Mouse (Mus musculus) lung, embryonic 16.5 days (tissue): ENCODE measurements around the gene Gm10320. TPM values are rescaled to one million over a fixed set of nuclear protein-coding genes. Genes with fewer than 3 reads are reported as not detected.

Source experiments
- ATAC-seq: fragments of 200-750 bp; cut with Nextera tagmentation; 2 replicates; pipeline ENCODE4 v1.8.0; 2017; ENCODE audit warnings: low read depth, mild to moderate bottlenecking, moderate library complexity
- H3K27ac ChIP-seq: fragments of 300-500 bp; sonication (generic); 2 replicates; pipeline ENCODE4 v1.5.1; 2014; ENCODE audit warnings: mild to moderate bottlenecking, control low read depth, low read length
- H3K27me3 ChIP-seq: fragments of 300-500 bp; sonication (generic); 2 replicates; pipeline ENCODE4 v1.6.1; 2014; ENCODE audit warnings: low read depth, low read length, mixed read lengths; ENCODE audit not compliant: control insufficient read depth, insufficient read depth
- H3K36me3 ChIP-seq: fragments of 300-500 bp; sonication (generic); 2 replicates; pipeline ENCODE4 v1.6.1; 2014; ENCODE audit warnings: low read length; ENCODE audit not compliant: control insufficient read depth, insufficient read depth
- H3K4me1 ChIP-seq: fragments of 300-500 bp; sonication (generic); replicated peaks from 2 replicates; pipeline ENCODE4 v1.6.1; 2014; ENCODE audit warnings: low read length, mixed read lengths; ENCODE audit not compliant: control insufficient read depth, insufficient read depth
- H3K4me2 ChIP-seq: fragments of 300-500 bp; sonication (generic); 2 replicates; pipeline ENCODE4 v1.6.1; 2014; ENCODE audit warnings: low read depth, low read length, control low read depth
- H3K4me3 ChIP-seq: fragments of 300-500 bp; sonication (generic); 2 replicates; pipeline ENCODE4 v1.5.1; 2014; ENCODE audit warnings: mild to moderate bottlenecking, low read length, control low read depth
- H3K9ac ChIP-seq: fragments of 300-500 bp; sonication (generic); 2 replicates; pipeline ENCODE4 v1.6.1; 2014; ENCODE audit warnings: low read length, control low read depth
- H3K9me3 ChIP-seq: fragments of 300-500 bp; sonication (generic); 2 replicates; pipeline ENCODE4 v1.6.1; 2016; ENCODE audit warnings: low read length; ENCODE audit not compliant: control insufficient read depth
- WGBS: fragments of 180-500 bp; shearing (Covaris S2); extraction: QIAGEN DNeasy Blood & Tissue Kit; methylation state at CpG from one replicate; pipeline ENCODE4 v1.1.7; 2014; 5-methylcytosine and 5-hydroxymethylcytosine counted together
- polyA plus RNA-seq: library from polyadenylated mRNA; unstranded; fragments of >200 nt; fragmentation: Nextera tagmentation; extraction: Ambion mirVana; gene quantifications from 2 replicates; pipeline ENCODE4 v1.2.1, GENCODE M21; 2015

Gm10320 gene
- polyA plus RNA-seq, 1 experiment from 2014 or later: 1.2 TPM

DNA sequence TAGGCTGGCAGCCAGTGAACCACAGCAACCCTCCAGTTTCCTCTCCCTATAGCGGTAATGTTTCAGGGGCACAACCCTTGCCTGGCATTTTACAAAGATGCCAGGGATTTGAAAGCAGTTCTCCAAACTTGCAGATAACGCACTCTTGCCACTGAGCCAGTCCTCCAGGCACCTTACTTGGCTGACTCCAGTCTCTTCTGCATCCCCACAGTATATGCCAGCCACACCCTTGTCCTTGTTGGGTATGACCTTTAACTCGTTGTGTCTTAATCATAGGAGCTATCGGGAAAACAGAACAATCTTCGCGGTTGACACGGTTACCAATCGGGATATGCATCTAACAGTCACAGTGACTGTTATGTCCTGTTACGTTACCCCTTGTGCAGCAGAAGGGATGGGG lies 40.2 kb upstream of the Gm10320 start:
- Histone ChIP-seq H3K4me3 (no peak overlapping the region), H3K9ac (no peak overlapping the region), H3K36me3 (no peaks in the 10 kb centered on the region), H3K9me3 (peaks cover 4% of the 10 kb centered on the region; the same call in 1 of the 2 replicates), H3K4me2 (no peak overlapping the region), H3K27ac (no peak overlapping the region), H3K4me1 (peaks cover 17% of the 10 kb centered on the region), H3K27me3 (peaks cover 5% of the 10 kb centered on the region; the same call in 1 of the 2 replicates)
- 77% methylated on average over 9 of the region's 9 CpGs for WGBS
- ATAC-seq: no peak

- Histone ChIP-seq H3K4me2 (no peak overlapping the region), H3K9ac (no peak overlapping the region), H3K9me3 (peaks cover 4% of the 10 kb centered on the region; the same call in 1 of the 2 replicates), H3K4me3 (no peak overlapping the region), H3K27ac (no peak overlapping the region), H3K36me3 (no peaks in the 10 kb centered on the region), H3K4me1 (peaks cover 17% of the 10 kb centered on the region), H3K27me3 (peaks cover 5% of the 10 kb centered on the region; the same call in 1 of the 2 replicates)
- WGBS: 16% methylated on average over 3 of the region's 3 CpGs
- ATAC-seq: no peak
These were observed 39.5 kb upstream of the Gm10320 start for GRCm38 (mm10) chr13:98531306-98531705.

GRCm38 (mm10) chr13:98523719-98524316 lies 32.0 kb upstream of the Gm10320 start:
- no peak overlapping the region for H3K4me2 ChIP-seq
- H3K9me3 ChIP-seq: peaks cover 3% of the 10 kb centered on the region; the same call in 1 of the 2 replicates
- no peak for ATAC-seq
- no peak overlapping the region for H3K4me3 ChIP-seq
- H3K27me3 ChIP-seq: no peaks in the 10 kb centered on the region; the same call in 1 of the 2 replicates
- no peak overlapping the region for H3K9ac ChIP-seq
- WGBS: 55% methylated on average over 6 of the region's 6 CpGs
- H3K36me3 ChIP-seq: no peaks in the 10 kb centered on the region
- no peaks in the 10 kb centered on the region for H3K4me1 ChIP-seq
- no peak overlapping the region for H3K27ac ChIP-seq

GRCm38 (mm10) chr13:98518341-98518740 lies 26.5 kb upstream of the Gm10320 start:
- H3K4me2 ChIP-seq: peak overlapping the region; percentile 37
- H3K4me1 ChIP-seq: 0 out of 2 replicates have a peak, but pooled peaks cover 2% of the 10 kb centered on the region
- WGBS: 20% methylated on average over 11 of the region's 11 CpGs
- H3K36me3 ChIP-seq: no peaks in the 10 kb centered on the region
- H3K9ac ChIP-seq: no peak overlapping the region
- H3K27me3 ChIP-seq: no peaks in the 10 kb centered on the region
- H3K9me3 ChIP-seq: peaks cover 3% of the 10 kb centered on the region; the same call in 1 of the 2 replicates
- H3K4me3 ChIP-seq: no peak overlapping the region
- ATAC-seq: peak; percentile 64
- H3K27ac ChIP-seq: no peak overlapping the region

- peaks cover 3% of the 10 kb centered on the region; the same call in 1 of the 2 replicates for H3K9me3 ChIP-seq
- H3K27ac ChIP-seq: no peak overlapping the region
- H3K27me3 ChIP-seq: no peaks in the 10 kb centered on the region
- 0 out of 2 replicates have a peak, but pooled peaks cover 2% of the 10 kb centered on the region for H3K4me1 ChIP-seq
- H3K9ac ChIP-seq: no peak overlapping the region
- no peaks in the 10 kb centered on the region for H3K36me3 ChIP-seq
- ATAC-seq: no peak
- 31% methylated on average over 5 of the region's 5 CpGs for WGBS
- no peak overlapping the region for H3K4me2 ChIP-seq
- no peak overlapping the region for H3K4me3 ChIP-seq
These were observed 25.9 kb upstream of the Gm10320 start for GRCm38 (mm10) chr13:98517666-98518065.

DNA sequence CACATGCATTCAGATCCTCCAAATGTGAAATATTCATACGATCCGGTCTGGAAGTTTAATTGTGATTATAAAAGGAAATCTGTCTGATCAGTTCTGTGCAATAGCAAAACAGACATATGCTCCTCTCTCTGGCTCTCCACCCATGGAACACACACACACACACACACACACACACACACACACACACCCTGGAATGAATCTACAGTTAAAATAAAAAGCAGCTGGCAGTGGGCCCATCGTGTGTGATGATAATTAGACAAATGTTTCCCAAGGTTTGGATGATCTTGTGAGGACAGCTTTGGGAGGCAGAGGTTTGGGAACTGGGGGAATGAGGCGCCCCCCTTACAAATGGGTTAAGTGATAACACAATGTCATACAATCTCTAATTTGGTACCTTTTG lies 25.2 kb upstream of the Gm10320 start:
- H3K36me3 ChIP-seq: no peaks in the 10 kb centered on the region
- H3K9me3 ChIP-seq: no peaks in the 10 kb centered on the region
- no peak overlapping the region for H3K4me3 ChIP-seq
- H3K27ac ChIP-seq: no peak overlapping the region
- H3K27me3 ChIP-seq: no peaks in the 10 kb centered on the region
- no peak overlapping the region for H3K4me2 ChIP-seq
- no peak overlapping the region for H3K9ac ChIP-seq
- H3K4me1 ChIP-seq: 0 out of 2 replicates have a peak, but pooled peaks cover 2% of the 10 kb centered on the region
- WGBS: 58% methylated on average over 4 of the region's 4 CpGs
- no peak for ATAC-seq

- no peaks in the 10 kb centered on the region for H3K36me3 ChIP-seq
These were observed 20.3 kb upstream of the Gm10320 start for GRCm38 (mm10) chr13:98512066-98512465.

DNA sequence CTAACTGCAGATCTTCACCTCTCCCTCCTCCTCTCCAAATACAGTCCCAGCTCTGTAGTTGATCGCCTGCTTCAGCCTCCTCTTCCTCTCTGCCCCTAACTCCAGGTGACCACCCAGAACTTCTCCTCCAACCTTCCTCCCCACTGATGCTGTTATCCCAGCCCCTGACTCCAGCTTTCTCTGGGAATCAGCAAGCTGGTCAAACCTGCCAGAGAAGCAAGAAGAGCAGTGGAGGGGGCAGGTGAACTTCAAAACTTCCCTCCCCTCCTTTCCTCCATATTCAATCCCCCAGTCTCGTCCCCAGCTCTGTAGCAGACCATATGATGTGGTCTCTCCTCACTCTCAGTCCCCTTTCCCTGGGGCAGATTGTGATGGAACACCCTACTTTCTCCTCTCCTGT lies 15.9 kb upstream of the Gm10320 start:
- H3K4me3 ChIP-seq: no peak overlapping the region
- no peak overlapping the region for H3K9ac ChIP-seq
- WGBS: 60% methylated on average over 2 of the region's 2 CpGs
- peaks cover 22% of the 10 kb centered on the region for H3K4me1 ChIP-seq
- H3K4me2 ChIP-seq: no peak overlapping the region
- H3K27ac ChIP-seq: no peak overlapping the region
- peaks cover 49% of the 10 kb centered on the region for H3K27me3 ChIP-seq
- no peak for ATAC-seq
- no peaks in the 10 kb centered on the region for H3K36me3 ChIP-seq
- H3K9me3 ChIP-seq: no peaks in the 10 kb centered on the region

More at GRCm38 (mm10) chr13:98512066-98512465, 20.3 kb upstream of the Gm10320 start:
- Histone ChIP-seq H3K27me3 (peaks cover 10% of the 10 kb centered on the region), H3K9me3 (no peaks in the 10 kb centered on the region), H3K4me1 (no peaks in the 10 kb centered on the region), H3K9ac (no peak overlapping the region), H3K4me3 (no peak overlapping the region), H3K27ac (no peak overlapping the region), H3K4me2 (no peak overlapping the region)
- no peak for ATAC-seq
- 67% methylated on average over 4 of the region's 4 CpGs for WGBS

GRCm38 (mm10) chr13:98506496-98506895 lies 14.7 kb upstream of the Gm10320 start:
- Histone ChIP-seq H3K36me3 (no peaks in the 10 kb centered on the region), H3K4me3 (no peak overlapping the region), H3K4me1 (peaks cover 25% of the 10 kb centered on the region), H3K27ac (no peak overlapping the region), H3K27me3 (peaks cover 58% of the 10 kb centered on the region), H3K9ac (no peak overlapping the region), H3K9me3 (no peaks in the 10 kb centered on the region), H3K4me2 (no peak overlapping the region)
- 12% methylated on average over 4 of the region's 4 CpGs for WGBS
- no peak for ATAC-seq
